Mouse (Mus musculus) cerebellum, adult 2 months (tissue): ENCODE data around the gene Ppm1j.
"Not testable (repeated sequence)": the region's sequence is repeated elsewhere in the genome, so short reads cannot be mapped to it uniquely, and the experiment has no call there.

Source experiments
- CTCF ChIP-seq: fragments of 200-500 bp; IDR thresholded peaks from 2 replicates; pipeline ENCODE4 v1.5.1; 2011; ENCODE audit warnings: low read depth, mild to moderate bottlenecking, control low read depth, low read length, moderate library complexity, borderline replicate concordance; ENCODE audit not compliant: insufficient read depth
- POLR2A ChIP-seq: fragments of 200-500 bp; IDR thresholded peaks from 2 replicates; pipeline ENCODE4 v1.6.1; 2011; ENCODE audit warnings: low read length, control low read depth, borderline replicate concordance; ENCODE audit not compliant: insufficient read depth

DNA sequence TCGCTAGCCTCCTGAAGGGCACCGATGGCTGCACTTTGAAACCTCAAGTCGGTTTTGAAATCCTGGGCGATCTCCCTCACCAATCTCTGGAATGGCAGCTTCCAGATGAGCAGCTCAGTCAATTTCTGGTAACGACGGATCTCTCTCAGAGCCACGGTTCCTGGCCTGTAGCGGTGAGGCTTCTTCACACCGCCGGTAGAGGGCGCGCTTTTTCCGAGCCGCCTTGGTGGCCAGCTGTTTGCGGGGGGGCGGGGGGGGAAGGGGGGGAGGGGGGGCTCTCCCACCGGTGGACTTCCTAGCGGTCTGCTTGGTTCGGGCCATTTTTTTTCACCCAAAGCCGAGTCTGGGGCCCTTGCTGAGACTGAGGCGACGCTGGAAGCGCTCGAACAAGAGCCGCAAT is 28.0 kb upstream of the Ppm1j start:
- not testable (repeated sequence) for TF ChIP-seq POLR2A, CTCF
